Mouse (Mus musculus): ENCODE measurements around the gene Gabpb1. TPM values are rescaled to one million over a fixed set of nuclear protein-coding genes. Genes with fewer than 3 reads are reported as not detected.

Gabpb1 gene
- polyA plus RNA-seq, 1 experiment, result 72.3 TPM

DNA sequence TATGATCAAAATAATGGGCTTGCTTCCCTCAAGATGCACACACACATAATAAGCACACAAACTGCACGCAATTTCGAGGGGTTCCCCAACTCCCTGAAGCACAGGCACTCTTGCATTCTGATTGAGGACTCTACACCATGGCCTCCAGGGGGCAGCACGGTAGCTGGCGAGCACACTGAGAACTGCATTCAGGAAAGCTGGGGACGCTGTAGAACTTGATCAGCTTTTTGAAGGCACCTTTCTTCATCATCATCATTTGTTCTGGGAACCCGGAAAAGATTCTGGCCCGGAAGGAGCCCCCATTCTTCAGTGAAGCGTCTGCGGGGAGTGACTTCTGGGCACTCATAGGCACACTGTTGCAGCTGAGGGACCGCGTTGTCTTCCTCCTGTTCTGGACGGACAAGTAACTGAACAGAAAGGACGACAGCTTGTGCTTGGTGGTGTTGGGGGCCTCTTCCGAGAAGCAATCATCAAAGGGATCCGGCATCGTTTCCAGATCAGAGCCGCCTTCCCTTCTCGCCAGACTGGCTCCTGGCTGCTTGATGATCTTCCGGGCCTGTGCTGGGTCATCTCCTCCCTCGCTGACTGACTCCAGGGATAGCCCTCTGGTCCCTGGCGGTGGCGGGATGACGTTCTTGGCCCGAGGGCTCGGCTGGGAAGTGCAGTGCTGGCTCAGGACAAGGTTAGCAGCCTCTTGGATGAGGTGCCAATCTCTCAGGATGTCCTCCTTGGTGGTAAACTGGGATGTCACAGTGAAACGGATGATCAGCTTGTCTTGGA is 82.1 kb downstream of the Gabpb1 start:
- H3K27ac ChIP-seq (ENCODE audit: insufficient read depth, low read length), result no peak overlapping the region
- 0 out of 2 replicates have a peak overlapping the region, but pooled peaks have one; percentile 7 for H3K9ac ChIP-seq (ENCODE audit: low read depth, poor library complexity, severe bottlenecking)
- no peaks in the 10 kb centered on the region for H3K9me3 ChIP-seq (replicated peaks; ENCODE audit: control insufficient read depth, insufficient read depth, low read length, poor library complexity, severe bottlenecking)
- peak overlapping the region; percentile 36 for H3K4me3 ChIP-seq (ENCODE audit: low read depth, low read length)
- H3K4me1 ChIP-seq (ENCODE audit: control insufficient read depth, insufficient read depth, low read length), result no peaks in the 10 kb centered on the region
- H3K36me3 ChIP-seq (ENCODE audit: control insufficient read depth, insufficient read depth, low read length, poor library complexity, severe bottlenecking), result no peaks in the 10 kb centered on the region
- peak; percentile 90 for TF ChIP-seq CTCF (IDR thresholded peaks at IDR 0.05; ENCODE audit: low read depth, low read length)
- TF ChIP-seq POLR2A (IDR thresholded peaks at IDR 0.05; ENCODE audit: insufficient read depth, low read length), result no peak
- H3K27me3 ChIP-seq (ENCODE audit: control insufficient read depth, insufficient read depth, low read length, poor library complexity, severe bottlenecking), result no peaks in the 10 kb centered on the region

DNA sequence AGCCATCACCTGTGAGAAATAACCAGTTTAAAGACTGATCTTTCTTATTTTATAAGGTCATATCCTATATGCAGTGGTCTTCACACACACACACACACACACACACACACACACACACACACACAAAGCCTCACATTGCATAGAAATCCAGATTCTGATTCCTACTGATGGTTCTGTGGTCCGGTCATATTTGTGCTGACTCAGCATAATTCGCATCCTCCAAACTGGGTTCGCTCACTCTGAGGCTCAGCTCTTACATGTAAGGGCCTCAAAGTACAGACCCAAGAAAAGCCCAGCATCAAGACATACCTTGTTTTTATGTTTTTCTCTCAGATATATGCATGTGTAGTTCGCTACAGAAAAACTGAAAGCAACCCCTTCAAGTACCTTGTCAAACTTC is 84.8 kb downstream of the Gabpb1 start:
- TF ChIP-seq EP300 (IDR thresholded peaks at IDR 0.05; ENCODE audit: insufficient read depth, low read depth, low read length), result no peak
- TF ChIP-seq CTCF (IDR thresholded peaks at IDR 0.05; ENCODE audit: low read depth, low read length), result no peak
- TF ChIP-seq POLR2A (IDR thresholded peaks at IDR 0.05; ENCODE audit: insufficient read depth, low read length), result no peak
- Histone ChIP-seq H3K36me3 (ENCODE audit: control insufficient read depth, insufficient read depth, low read length, poor library complexity, severe bottlenecking) (no peaks in the 10 kb centered on the region; the same call in 1 of the 2 replicates), H3K4me3 (ENCODE audit: low read depth, low read length) (no peak overlapping the region), H3K27ac (ENCODE audit: insufficient read depth, low read length) (no peak overlapping the region), H3K9me3 (replicated peaks; ENCODE audit: control insufficient read depth, insufficient read depth, low read length, poor library complexity, severe bottlenecking) (no peaks in the 10 kb centered on the region), H3K27me3 (ENCODE audit: control insufficient read depth, insufficient read depth, low read length, poor library complexity, severe bottlenecking) (no peaks in the 10 kb centered on the region), H3K9ac (ENCODE audit: low read depth, poor library complexity, severe bottlenecking) (no peak overlapping the region), H3K4me1 (ENCODE audit: control insufficient read depth, insufficient read depth, low read length) (no peaks in the 10 kb centered on the region)

DNA sequence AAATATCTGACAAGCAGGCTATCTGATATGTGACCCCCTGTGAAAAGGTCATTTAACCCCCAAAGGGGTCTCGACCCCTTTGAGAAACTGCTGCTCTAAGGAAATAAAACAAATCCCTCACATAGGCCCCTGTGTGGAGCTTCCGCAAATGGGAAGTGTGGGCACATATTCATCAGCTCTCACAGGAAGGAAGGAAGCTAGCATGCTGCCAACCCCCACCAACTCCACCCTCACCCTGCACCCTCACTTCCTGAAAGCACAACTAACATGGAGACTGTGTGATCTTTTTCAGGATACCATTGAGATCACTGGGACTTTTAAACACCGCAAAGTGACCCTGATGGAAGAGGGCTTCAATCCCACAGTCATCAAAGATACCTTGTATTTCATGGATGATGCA is 88.7 kb downstream of the Gabpb1 start:
- H3K27ac ChIP-seq (ENCODE audit: insufficient read depth, low read length), result no peak overlapping the region
- no peaks in the 10 kb centered on the region; the same call in 1 of the 2 replicates for H3K36me3 ChIP-seq (ENCODE audit: control insufficient read depth, insufficient read depth, low read length, poor library complexity, severe bottlenecking)
- no peaks in the 10 kb centered on the region for H3K4me1 ChIP-seq (ENCODE audit: control insufficient read depth, insufficient read depth, low read length)
- H3K4me3 ChIP-seq (ENCODE audit: low read depth, low read length), result no peak overlapping the region
- TF ChIP-seq POLR2A (IDR thresholded peaks at IDR 0.05; ENCODE audit: insufficient read depth, low read length) (no peak), EP300 (IDR thresholded peaks at IDR 0.05; ENCODE audit: insufficient read depth, low read depth, low read length) (no peak), CTCF (IDR thresholded peaks at IDR 0.05; ENCODE audit: low read depth, low read length) (no peak)
- no peak overlapping the region for H3K9ac ChIP-seq (ENCODE audit: low read depth, poor library complexity, severe bottlenecking)
- H3K27me3 ChIP-seq (ENCODE audit: control insufficient read depth, insufficient read depth, low read length, poor library complexity, severe bottlenecking), result no peaks in the 10 kb centered on the region
- H3K9me3 ChIP-seq (replicated peaks; ENCODE audit: control insufficient read depth, insufficient read depth, low read length, poor library complexity, severe bottlenecking), result no peaks in the 10 kb centered on the region

- H3K9me3 ChIP-seq (replicated peaks; ENCODE audit: control insufficient read depth, insufficient read depth, low read length, poor library complexity, severe bottlenecking), result no peaks in the 10 kb centered on the region
- H3K9ac ChIP-seq (ENCODE audit: low read depth, poor library complexity, severe bottlenecking), result no peak overlapping the region
- H3K36me3 ChIP-seq (ENCODE audit: control insufficient read depth, insufficient read depth, low read length, poor library complexity, severe bottlenecking), result peaks cover 3% of the 10 kb centered on the region
- TF ChIP-seq POLR2A (IDR thresholded peaks at IDR 0.05; ENCODE audit: insufficient read depth, low read length), result no peak
- H3K4me1 ChIP-seq (ENCODE audit: control insufficient read depth, insufficient read depth, low read length), result no peaks in the 10 kb centered on the region
- no peaks in the 10 kb centered on the region for H3K27me3 ChIP-seq (ENCODE audit: control insufficient read depth, insufficient read depth, low read length, poor library complexity, severe bottlenecking)
- no peak overlapping the region for H3K27ac ChIP-seq (ENCODE audit: insufficient read depth, low read length)
- H3K4me3 ChIP-seq (ENCODE audit: low read depth, low read length), result no peak overlapping the region
Measured at GRCm38 (mm10) chr2:126584621-126585369, 91.3 kb downstream of the Gabpb1 start.

DNA sequence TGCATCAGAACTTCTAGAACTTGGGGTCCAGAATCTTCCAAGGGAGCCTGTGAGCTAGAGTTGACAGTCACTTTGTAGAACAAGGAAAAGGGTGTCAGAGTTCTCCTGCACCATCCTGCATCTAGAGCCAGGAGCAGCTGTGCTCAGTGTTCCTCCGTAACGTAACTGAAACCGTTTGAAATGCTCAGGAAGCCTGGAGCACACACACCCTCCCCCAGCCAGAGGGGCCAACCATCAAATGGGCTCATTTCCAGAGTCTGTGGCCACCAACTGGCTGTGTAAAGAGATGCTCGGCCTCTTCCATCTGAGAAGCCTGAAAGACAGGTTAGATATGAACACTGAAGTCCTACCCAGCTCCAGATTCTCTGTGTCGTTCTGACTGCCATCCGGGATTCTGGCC is 92.2 kb downstream of the Gabpb1 start:
- no peak for TF ChIP-seq POLR2A (IDR thresholded peaks at IDR 0.05; ENCODE audit: insufficient read depth, low read length)
- no peak for TF ChIP-seq CTCF (IDR thresholded peaks at IDR 0.05; ENCODE audit: low read depth, low read length)
- no peak for TF ChIP-seq EP300 (IDR thresholded peaks at IDR 0.05; ENCODE audit: insufficient read depth, low read depth, low read length)
- Histone ChIP-seq H3K9ac (ENCODE audit: low read depth, poor library complexity, severe bottlenecking) (no peak overlapping the region), H3K4me3 (ENCODE audit: low read depth, low read length) (no peak overlapping the region), H3K4me1 (ENCODE audit: control insufficient read depth, insufficient read depth, low read length) (no peaks in the 10 kb centered on the region), H3K9me3 (replicated peaks; ENCODE audit: control insufficient read depth, insufficient read depth, low read length, poor library complexity, severe bottlenecking) (no peaks in the 10 kb centered on the region), H3K36me3 (ENCODE audit: control insufficient read depth, insufficient read depth, low read length, poor library complexity, severe bottlenecking) (peaks cover 4% of the 10 kb centered on the region), H3K27ac (ENCODE audit: insufficient read depth, low read length) (no peak overlapping the region), H3K27me3 (ENCODE audit: control insufficient read depth, insufficient read depth, low read length, poor library complexity, severe bottlenecking) (no peaks in the 10 kb centered on the region)

DNA sequence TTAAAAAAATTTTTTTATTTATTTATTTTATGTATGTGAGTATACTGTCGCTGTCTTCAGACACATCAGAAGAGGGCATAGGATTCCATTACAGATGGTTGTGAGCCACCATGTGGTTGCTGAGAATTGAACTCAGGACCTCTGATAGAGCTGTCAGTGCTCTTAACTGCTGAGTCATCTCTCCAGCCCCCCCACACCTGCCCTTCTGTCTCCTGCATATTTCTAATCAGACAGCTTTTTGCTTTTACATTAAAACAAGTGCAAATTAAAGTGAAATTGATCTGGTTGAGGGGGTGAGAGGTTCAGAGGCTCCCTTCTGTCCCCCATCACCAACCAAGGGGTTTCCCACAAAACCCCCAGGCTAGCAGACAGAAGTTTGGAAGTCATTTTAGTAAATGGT is 96.9 kb downstream of the Gabpb1 start:
- no peak overlapping the region for H3K4me3 ChIP-seq (ENCODE audit: low read depth, low read length)
- no peak overlapping the region for H3K9ac ChIP-seq (ENCODE audit: low read depth, poor library complexity, severe bottlenecking)
- H3K4me1 ChIP-seq (ENCODE audit: control insufficient read depth, insufficient read depth, low read length), result no peaks in the 10 kb centered on the region
- H3K36me3 ChIP-seq (ENCODE audit: control insufficient read depth, insufficient read depth, low read length, poor library complexity, severe bottlenecking), result peaks cover 9% of the 10 kb centered on the region
- H3K27me3 ChIP-seq (ENCODE audit: control insufficient read depth, insufficient read depth, low read length, poor library complexity, severe bottlenecking), result no peaks in the 10 kb centered on the region
- TF ChIP-seq POLR2A (IDR thresholded peaks at IDR 0.05; ENCODE audit: insufficient read depth, low read length), result no peak
- no peak for TF ChIP-seq EP300 (IDR thresholded peaks at IDR 0.05; ENCODE audit: insufficient read depth, low read depth, low read length)
- no peak for TF ChIP-seq CTCF (IDR thresholded peaks at IDR 0.05; ENCODE audit: low read depth, low read length)
- H3K9me3 ChIP-seq (replicated peaks; ENCODE audit: control insufficient read depth, insufficient read depth, low read length, poor library complexity, severe bottlenecking), result no peaks in the 10 kb centered on the region
- no peak overlapping the region for H3K27ac ChIP-seq (ENCODE audit: insufficient read depth, low read length)

Other genes with a start within 250 kb of the Gabpb1 start
- gene Atp8b4, start 175.7 kb downstream of the Gabpb1 start, polyA plus RNA-seq (2011; ENCODE audit: insufficient read depth, insufficient read length, low read depth, missing spikeins), result not detected in 2 replicates
- 9.7 and 12.9 TPM in 2 replicates for gene Slc27a2, start 123.9 kb downstream of the Gabpb1 start, polyA plus RNA-seq (2011; ENCODE audit: insufficient read depth, insufficient read length, low read depth, missing spikeins)
- gene Hdc, start 57.0 kb downstream of the Gabpb1 start, polyA plus RNA-seq (2011; ENCODE audit: insufficient read depth, insufficient read length, low read depth, missing spikeins), result not detected in 2 replicates
- 66.3 and 75.3 TPM in 2 replicates for gene Usp8, start 31.0 kb upstream of the Gabpb1 start, polyA plus RNA-seq (2011; ENCODE audit: insufficient read depth, insufficient read length, low read depth, missing spikeins)
- gene Usp50, start 107.1 kb upstream of the Gabpb1 start, polyA plus RNA-seq (2011; ENCODE audit: insufficient read depth, insufficient read length, low read depth, missing spikeins), result 6.0 and 8.1 TPM in 2 replicates
- 82.5 and 83.3 TPM in 2 replicates for gene Trpm7, start 199.9 kb upstream of the Gabpb1 start, polyA plus RNA-seq (2011; ENCODE audit: insufficient read depth, insufficient read length, low read depth, missing spikeins)

All from ES-Bruce4 (cell line).